Mouse (Mus musculus): ENCODE results near the gene Lrrc57. TPM values are rescaled to one million over a fixed set of nuclear protein-coding genes. Genes with fewer than 3 reads are reported as not detected.
A peak's percentile ranks its signal among the peaks of the same experiment; 100 is the strongest.
"Not testable (repeated sequence)": the region's sequence is repeated elsewhere in the genome, so short reads cannot be mapped to it uniquely, and the experiment has no call there.

Lrrc57 gene
- polyA plus RNA-seq, 1 experiment from 2014 or later, result 28.7 TPM

GRCm38 (mm10) chr2:120589759-120590158 is 19.6 kb downstream of the Lrrc57 start:
- no peak overlapping the region for H3K9ac ChIP-seq
- H3K27me3 ChIP-seq (replicated peaks), result no peaks in the 10 kb centered on the region
- H3K27ac ChIP-seq, result no peak overlapping the region
- H3K36me3 ChIP-seq (replicated peaks), result peaks cover 10% of the 10 kb centered on the region
- H3K4me1 ChIP-seq, result no peaks in the 10 kb centered on the region
- no peak overlapping the region for H3K4me3 ChIP-seq
- ATAC-seq (replicated peaks), result no peak
- no peak overlapping the region for H3K4me2 ChIP-seq
- WGBS, result 87% methylated on average over 5 of the region's 5 CpGs
- H3K9me3 ChIP-seq, result no peaks in the 10 kb centered on the region

GRCm38 (mm10) chr2:120578286-120578685 is 31.0 kb downstream of the Lrrc57 start:
- no peak overlapping the region for H3K4me2 ChIP-seq
- WGBS, result 79% methylated on average over 5 of the region's 5 CpGs
- ATAC-seq (replicated peaks), result no peak
- H3K27me3 ChIP-seq (replicated peaks), result no peaks in the 10 kb centered on the region
- H3K9ac ChIP-seq, result no peak overlapping the region
- H3K4me1 ChIP-seq, result no peaks in the 10 kb centered on the region
- no peak overlapping the region for H3K4me3 ChIP-seq
- H3K36me3 ChIP-seq (replicated peaks), result no peaks in the 10 kb centered on the region
- H3K27ac ChIP-seq, result no peak overlapping the region
- no peaks in the 10 kb centered on the region for H3K9me3 ChIP-seq

GRCm38 (mm10) chr2:120577799-120578198 is 31.5 kb downstream of the Lrrc57 start:
- WGBS, result 85% methylated on average over 4 of the region's 4 CpGs
- no peaks in the 10 kb centered on the region for H3K36me3 ChIP-seq (replicated peaks)
- H3K9me3 ChIP-seq, result no peaks in the 10 kb centered on the region
- no peak overlapping the region for H3K4me3 ChIP-seq
- no peak overlapping the region for H3K4me2 ChIP-seq
- no peak overlapping the region for H3K27ac ChIP-seq
- no peaks in the 10 kb centered on the region for H3K4me1 ChIP-seq
- no peak overlapping the region for H3K9ac ChIP-seq
- ATAC-seq (replicated peaks), result no peak
- H3K27me3 ChIP-seq (replicated peaks), result no peaks in the 10 kb centered on the region

DNA sequence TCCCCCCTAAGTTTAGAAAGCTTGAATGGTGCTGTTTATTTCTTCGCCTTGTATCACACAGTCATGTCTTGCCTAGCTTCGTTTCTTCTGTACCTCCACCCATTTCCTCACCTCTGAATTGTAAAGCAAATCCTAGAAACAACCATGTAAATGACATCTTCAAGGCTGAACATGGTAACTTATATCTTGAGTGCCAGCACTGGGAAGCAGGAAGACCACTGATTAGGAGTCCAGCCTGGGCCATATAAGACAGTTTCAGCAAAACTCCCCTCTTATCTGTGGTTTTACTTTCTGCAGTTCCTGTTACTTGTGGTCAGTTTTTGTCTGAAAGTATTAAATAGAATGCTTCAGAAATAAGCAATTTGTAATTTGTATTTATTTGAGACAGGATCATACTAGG is 33.3 kb downstream of the Lrrc57 start:
- Histone ChIP-seq H3K4me1 (no peaks in the 10 kb centered on the region), H3K27me3 (replicated peaks) (no peaks in the 10 kb centered on the region), H3K9me3 (no peaks in the 10 kb centered on the region), H3K27ac (no peak overlapping the region), H3K9ac (no peak overlapping the region), H3K4me3 (no peak overlapping the region), H3K4me2 (no peak overlapping the region), H3K36me3 (replicated peaks) (0 out of 2 replicates have a peak, but pooled peaks cover 4% of the 10 kb centered on the region)
- ATAC-seq (replicated peaks), result no peak
- 92% methylated on average over 2 of the region's 2 CpGs for WGBS

GRCm38 (mm10) chr2:120575121-120575520 is 34.2 kb downstream of the Lrrc57 start:
- WGBS, result 93% methylated on average over 3 of the region's 3 CpGs
- ATAC-seq (replicated peaks), result no peak
- H3K4me1 ChIP-seq, result no peaks in the 10 kb centered on the region
- H3K9me3 ChIP-seq, result no peaks in the 10 kb centered on the region
- H3K36me3 ChIP-seq (replicated peaks), result 0 out of 2 replicates have a peak, but pooled peaks cover 4% of the 10 kb centered on the region
- H3K4me2 ChIP-seq, result no peak overlapping the region
- no peaks in the 10 kb centered on the region for H3K27me3 ChIP-seq (replicated peaks)
- no peak overlapping the region for H3K9ac ChIP-seq
- H3K27ac ChIP-seq, result no peak overlapping the region
- no peak overlapping the region for H3K4me3 ChIP-seq

- H3K9ac ChIP-seq; H3K27me3 ChIP-seq (replicated peaks); H3K36me3 ChIP-seq (replicated peaks); H3K4me2 ChIP-seq; H3K9me3 ChIP-seq; ATAC-seq (replicated peaks); H3K4me3 ChIP-seq; H3K27ac ChIP-seq: not testable (repeated sequence)
- WGBS, result over 99% methylated on average over 3 of the region's 3 CpGs
- peaks cover 11% of the 10 kb centered on the region for H3K4me1 ChIP-seq
Observed at GRCm38 (mm10) chr2:120572161-120572560, 37.2 kb downstream of the Lrrc57 start.

- Histone ChIP-seq H3K27ac (no peak overlapping the region), H3K4me2 (no peak overlapping the region), H3K27me3 (replicated peaks) (no peaks in the 10 kb centered on the region), H3K9me3 (no peaks in the 10 kb centered on the region), H3K36me3 (replicated peaks) (0 out of 2 replicates have a peak, but pooled peaks cover 4% of the 10 kb centered on the region), H3K4me1 (peaks cover 16% of the 10 kb centered on the region), H3K9ac (no peak overlapping the region), H3K4me3 (no peak overlapping the region)
- no peak for ATAC-seq (replicated peaks)
- whole genome bisulfite sequencing, result 93% methylated on average over 3 of the region's 3 CpGs
Observed at GRCm38 (mm10) chr2:120571081-120571480, 38.2 kb downstream of the Lrrc57 start.

DNA sequence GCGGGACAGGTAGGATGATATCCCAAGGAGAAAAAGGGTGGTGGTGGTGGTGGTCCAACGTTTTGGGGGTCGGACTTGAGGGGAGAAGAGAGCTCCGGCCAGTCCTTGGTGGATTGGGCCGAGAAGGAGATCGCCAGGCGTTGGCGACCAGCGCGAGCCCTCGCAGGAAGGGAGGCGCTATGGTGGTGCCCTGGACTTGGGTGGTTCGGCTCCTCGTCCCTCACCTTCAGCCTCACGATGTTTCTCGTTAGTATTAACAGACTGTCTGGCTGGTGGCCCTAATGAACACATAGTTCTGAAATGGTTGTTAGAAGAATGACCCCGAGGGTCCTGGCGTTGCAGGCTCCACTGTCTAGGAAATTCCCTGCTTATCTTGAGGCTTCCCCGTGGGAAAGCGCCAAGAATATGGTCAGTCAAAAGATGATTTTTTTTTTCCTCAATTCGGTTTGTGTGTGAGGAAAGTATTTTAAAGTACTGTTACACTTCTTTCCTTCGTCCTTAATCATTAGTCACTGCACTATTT is 41.5 kb downstream of the Lrrc57 start:
- Histone ChIP-seq H3K4me2 (peak overlapping the region; percentile 80), H3K9me3 (no peaks in the 10 kb centered on the region)
- WGBS, result under 1% methylated on average over 22 of the region's 22 CpGs

GRCm38 (mm10) chr2:120566886-120567797 is 42.2 kb downstream of the Lrrc57 start, which contains the start of gene Snap23:
Gene Snap23, plus strand, starts transcription at chr2:120567671.
- peak within 1 kb of the TSS; percentile 80 for H3K4me2 ChIP-seq
- WGBS, result 1% methylated on average over 42 of the region's 42 CpGs
- H3K36me3 ChIP-seq (replicated peaks), result 0 out of 2 replicates have a peak, but pooled peaks cover 4% of the 10 kb centered on the region
- peak within 1 kb of the TSS; percentile 75 for H3K27ac ChIP-seq
- no peaks in the 10 kb centered on the region for H3K27me3 ChIP-seq (replicated peaks)
- peak within 1 kb of the TSS; percentile 76 for H3K4me3 ChIP-seq
- peak within 1 kb of the TSS; percentile 70 for H3K9ac ChIP-seq
- ATAC-seq (replicated peaks), result peak; percentile 90
- H3K4me1 ChIP-seq, result peaks cover 24% of the 10 kb centered on the region
- H3K9me3 ChIP-seq, result no peaks in the 10 kb centered on the region

More for the DNA sequence above, 41.5 kb downstream of the Lrrc57 start:
- peak overlapping the region; percentile 75 for H3K27ac ChIP-seq
- peak; percentile 57 for ATAC-seq (replicated peaks)
- peak overlapping the region; percentile 70 for H3K9ac ChIP-seq
- peaks cover 18% of the 10 kb centered on the region for H3K4me1 ChIP-seq
- 0 out of 2 replicates have a peak, but pooled peaks cover 4% of the 10 kb centered on the region for H3K36me3 ChIP-seq (replicated peaks)
- peak overlapping the region; percentile 76 for H3K4me3 ChIP-seq
- H3K27me3 ChIP-seq (replicated peaks), result no peaks in the 10 kb centered on the region

- Histone ChIP-seq H3K4me2 (no peak overlapping the region), H3K27ac (no peak overlapping the region), H3K9me3 (no peaks in the 10 kb centered on the region), H3K4me1 (peaks cover 30% of the 10 kb centered on the region), H3K4me3 (no peak overlapping the region), H3K27me3 (replicated peaks) (no peaks in the 10 kb centered on the region), H3K9ac (no peak overlapping the region), H3K36me3 (replicated peaks) (no peaks in the 10 kb centered on the region)
- WGBS, result 92% methylated on average over 2 of the region's 2 CpGs
- no peak for ATAC-seq (replicated peaks)
Observed at GRCm38 (mm10) chr2:120565363-120565762, 44.0 kb downstream of the Lrrc57 start.

DNA sequence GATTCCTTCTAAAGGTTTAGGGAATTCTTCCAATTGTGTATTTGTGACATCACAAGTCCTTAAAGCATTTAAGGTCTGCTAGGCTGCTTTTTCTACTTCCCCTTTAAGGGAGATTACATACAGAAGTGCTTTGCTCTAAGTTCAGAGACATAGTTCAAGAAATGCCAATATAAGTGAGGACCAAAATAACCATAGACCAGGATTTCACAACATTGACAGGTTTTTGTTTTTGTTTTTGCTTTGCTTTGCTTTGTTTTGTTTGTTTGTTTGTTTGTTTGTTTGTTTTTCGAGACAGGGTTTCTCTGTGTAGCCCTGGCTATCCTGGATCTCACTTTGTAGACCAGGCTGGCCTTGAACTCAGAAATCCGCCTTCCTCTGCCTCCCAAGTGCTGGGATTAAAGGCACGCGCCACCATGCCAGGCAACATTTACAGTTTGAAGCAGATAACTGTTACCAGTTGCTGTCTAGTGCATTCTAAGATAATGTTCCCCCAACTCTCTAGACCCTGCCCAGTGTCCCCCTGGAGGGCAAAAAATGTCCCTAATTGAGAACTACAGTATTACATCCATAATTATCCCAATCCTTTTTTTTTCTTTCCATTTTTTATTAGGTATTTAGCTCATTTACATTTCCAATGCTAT is 44.7 kb downstream of the Lrrc57 start:
- not testable (repeated sequence) for H3K4me3 ChIP-seq; H3K27me3 ChIP-seq (replicated peaks); H3K4me2 ChIP-seq; H3K9me3 ChIP-seq; H3K27ac ChIP-seq; H3K36me3 ChIP-seq (replicated peaks); ATAC-seq (replicated peaks); H3K9ac ChIP-seq
- peaks cover 30% of the 10 kb centered on the region for H3K4me1 ChIP-seq
- 90% methylated on average over 4 of the region's 4 CpGs for WGBS
